Mouse (Mus musculus) MEL (cell line): ENCODE results near the gene Tshz2. TPM values are rescaled to one million over a fixed set of nuclear protein-coding genes. Genes with fewer than 3 reads are reported as not detected.

Source experiments
- DNase-seq: peaks from one replicate; pipeline ENCODE4 v3.0.0; 2011; ENCODE audit warnings: low read depth, low spot score
- H3K27ac ChIP-seq: 2 replicates; pipeline ENCODE4 v1.5.1; 2012; ENCODE audit warnings: low read depth, mild to moderate bottlenecking, control low read depth, low read length, moderate library complexity; ENCODE audit not compliant: control insufficient read depth
- H3K27me3 ChIP-seq, 2 experiments: fragments of 150-350 bp in 1 of 2; sonication (generic) in 1 of 2; 2 replicates each; pipeline ENCODE4 v1.6.1; 2012; ENCODE audit warnings: low read length in 2 of 2, mild to moderate bottlenecking in 2 of 2, improper control_type of control experiment in 1 of 2, moderate library complexity in 1 of 2; ENCODE audit not compliant: insufficient read depth in 2 of 2, control insufficient read depth in 1 of 2
- H3K36me3 ChIP-seq, 2 experiments: 2 replicates each; pipeline ENCODE4 v1.6.1; 2012 to 2014; ENCODE audit warnings: low read length in 2 of 2, improper control_type of control experiment in 1 of 2, inconsistent platforms in 1 of 2, mild to moderate bottlenecking in 1 of 2; ENCODE audit not compliant: insufficient read depth in 2 of 2, control insufficient read depth in 1 of 2
- H3K4me1 ChIP-seq, 2 experiments: fragments of 150-350 bp in 1 of 2; sonication (generic) in 1 of 2; 2 replicates each; pipeline ENCODE4 v1.6.1; 2012; ENCODE audit warnings: low read length in 2 of 2, improper control_type of control experiment in 1 of 2, mild to moderate bottlenecking in 1 of 2; ENCODE audit not compliant: insufficient read depth in 2 of 2, control insufficient read depth in 1 of 2
- H3K4me3 ChIP-seq, 2 experiments: fragments of 150-350 bp in 1 of 2; sonication (generic) in 1 of 2; 2 replicates each; pipeline ENCODE4 v1.5.1; 2012; ENCODE audit warnings: low read depth in 2 of 2, low read length in 2 of 2, mild to moderate bottlenecking in 2 of 2, moderate library complexity in 2 of 2, control low read depth in 1 of 2, improper control_type of control experiment in 1 of 2; ENCODE audit not compliant: control insufficient read depth in 1 of 2, insufficient read depth in 1 of 2
- H3K79me2 ChIP-seq: 2 replicates; pipeline ENCODE4 v1.6.1; 2012; ENCODE audit warnings: mild to moderate bottlenecking, low read length, moderate library complexity; ENCODE audit not compliant: control insufficient read depth, poor library complexity, insufficient read depth
- H3K9ac ChIP-seq: 2 replicates; pipeline ENCODE4 v1.6.1; 2012; ENCODE audit warnings: low read depth, mild to moderate bottlenecking, control low read depth, low read length, moderate library complexity; ENCODE audit not compliant: control insufficient read depth, poor library complexity, severe bottlenecking
- H3K9me3 ChIP-seq: fragments of 150-350 bp; sonication (generic); replicated peaks from 2 replicates; pipeline ENCODE4 v1.6.1; 2012; ENCODE audit warnings: mild to moderate bottlenecking, low read length, improper control_type of control experiment, moderate library complexity; ENCODE audit not compliant: insufficient read depth
- BHLHE40 ChIP-seq: IDR thresholded peaks from 2 replicates; pipeline ENCODE4 v1.6.1; 2012; ENCODE audit warnings: low read depth, mild to moderate bottlenecking, inconsistent platforms, low read length, improper control_type of control experiment, borderline replicate concordance
- CHD1 ChIP-seq: IDR thresholded peaks from 2 replicates; pipeline ENCODE4 v1.6.1; 2012; ENCODE audit warnings: low read depth, mild to moderate bottlenecking, inconsistent platforms, low read length, improper control_type of control experiment
- CHD2 ChIP-seq: IDR thresholded peaks from 2 replicates; pipeline ENCODE4 v1.6.1; 2011; ENCODE audit warnings: low read length, improper control_type of control experiment
- ELF1 ChIP-seq: IDR thresholded peaks from 2 replicates; pipeline ENCODE4 v1.6.1; 2014; ENCODE audit warnings: low read depth, mild to moderate bottlenecking, inconsistent platforms, low read length, improper control_type of control experiment, moderate library complexity
- ETS1 ChIP-seq: IDR thresholded peaks from 2 replicates; pipeline ENCODE4 v1.6.1; 2012; ENCODE audit warnings: low read depth, mild to moderate bottlenecking, inconsistent platforms, low read length, improper control_type of control experiment, moderate library complexity
- GATA1 ChIP-seq: IDR thresholded peaks from 2 replicates; pipeline ENCODE4 v1.6.1; 2011; ENCODE audit warnings: low read depth, low read length, improper control_type of control experiment
- MEF2A ChIP-seq: IDR thresholded peaks from 2 replicates; pipeline ENCODE4 v1.6.1; 2014; ENCODE audit warnings: low read depth, mild to moderate bottlenecking, inconsistent platforms, low read length, improper control_type of control experiment; ENCODE audit not compliant: poor library complexity, insufficient replicate concordance, severe bottlenecking; ENCODE audit errors: extremely low read depth
- MYC ChIP-seq: IDR thresholded peaks from 2 replicates; pipeline ENCODE4 v1.6.1; 2011; ENCODE audit warnings: low read depth, mild to moderate bottlenecking, low read length, improper control_type of control experiment, moderate library complexity
- NELFE ChIP-seq: IDR thresholded peaks from 2 replicates; pipeline ENCODE4 v1.6.1; 2011; ENCODE audit warnings: low read depth, low read length, improper control_type of control experiment
- POLR2A ChIP-seq, 2 experiments: IDR thresholded peaks; 2 replicates each; pipeline ENCODE4 v1.6.1; 2011 to 2012; ENCODE audit warnings: low read length in 2 of 2, mild to moderate bottlenecking in 2 of 2, control low read depth in 1 of 2, improper control_type of control experiment in 1 of 2, low read depth in 1 of 2, moderate library complexity in 1 of 2; ENCODE audit not compliant: control insufficient read depth in 1 of 2, insufficient read depth in 1 of 2, poor library complexity in 1 of 2
- RAD21 ChIP-seq: IDR thresholded peaks from 2 replicates; pipeline ENCODE4 v1.6.1; 2011; ENCODE audit warnings: mild to moderate bottlenecking, low read depth, low read length, improper control_type of control experiment
- SIN3A ChIP-seq: IDR thresholded peaks from 2 replicates; pipeline ENCODE4 v1.6.1; 2012; ENCODE audit warnings: low read length, improper control_type of control experiment, inconsistent platforms
- TAL1 ChIP-seq: IDR thresholded peaks from 2 replicates; pipeline ENCODE4 v1.6.1; 2012; ENCODE audit warnings: mild to moderate bottlenecking, inconsistent platforms, low read length, moderate library complexity, mixed read lengths
- TBP ChIP-seq: IDR thresholded peaks from 2 replicates; pipeline ENCODE4 v1.8.0; 2011; ENCODE audit warnings: low read depth, low read length, improper control_type of control experiment
- TCF12 ChIP-seq: IDR thresholded peaks from 2 replicates; pipeline ENCODE4 v1.6.1; 2014; ENCODE audit warnings: low read depth, mild to moderate bottlenecking, inconsistent platforms, low read length, improper control_type of control experiment, moderate library complexity
- USF1 ChIP-seq: IDR thresholded peaks from 2 replicates; pipeline ENCODE4 v1.6.1; 2014; ENCODE audit warnings: low read depth, mild to moderate bottlenecking, inconsistent platforms, low read length, improper control_type of control experiment, moderate library complexity
- ZMIZ1 ChIP-seq: IDR thresholded peaks from 2 replicates; pipeline ENCODE4 v1.6.1; 2012; ENCODE audit warnings: low read depth, mild to moderate bottlenecking, inconsistent platforms, low read length, improper control_type of control experiment, moderate library complexity
- polyA plus RNA-seq, 2 experiments: library from polyadenylated mRNA; stranded (reverse) in 1 of 2; unstranded in 1 of 2; fragments of >175 nt in 1 of 2; fragments of >200 nt in 1 of 2; gene quantifications; 2 replicates each; pipeline versions ENCODE4 v1.2.1 to v1.2.4; 2012; ENCODE audit warnings: low replicate concordance in 2 of 2, low read depth in 1 of 2; ENCODE audit not compliant: insufficient read length in 2 of 2, insufficient read depth in 1 of 2, missing spikeins in 1 of 2
- total RNA-seq: library from RNA; depleted of rRNA; stranded (reverse); fragments of 300-350 nt; gene quantifications from 2 replicates; pipeline ENCODE4 v1.2.3, GENCODE M21; 2012

Gene Tshz2
- total and polyA plus RNA-seq, 3 experiments: not detected

- H3K27me3 ChIP-seq: no peaks in the 10 kb centered on the region
- no peaks in the 10 kb centered on the region for H3K9me3 ChIP-seq
Measured at GRCm38 (mm10) chr2:169600163-169600562, 32.6 kb upstream of the Tshz2 start.

GRCm38 (mm10) chr2:169606901-169607678 is 25.7 kb upstream of the Tshz2 start:
- H3K36me3 ChIP-seq: no peaks in the 10 kb centered on the region
- no peak for DNase-seq

More at GRCm38 (mm10) chr2:169600163-169600562, 32.6 kb upstream of the Tshz2 start:
- TF ChIP-seq USF1 (no peak), MYC (no peak), TBP (no peak), RAD21 (no peak), NELFE (no peak), POLR2A (IDR thresholded peaks at IDR 0.05; ENCODE audit: control insufficient read depth in 1 of 2, insufficient read depth in 1 of 2, low read depth in 1 of 2, low read length in 2 of 2, poor library complexity in 1 of 2) (no peak), ELF1 (no peak)
- no peak overlapping the region for H3K4me3 ChIP-seq
- H3K27ac ChIP-seq: no peak overlapping the region
- H3K36me3 ChIP-seq: no peaks in the 10 kb centered on the region
- no peak for DNase-seq
- no peaks in the 10 kb centered on the region for H3K79me2 ChIP-seq
- H3K9ac ChIP-seq: no peak overlapping the region
- H3K4me1 ChIP-seq: no peaks in the 10 kb centered on the region

GRCm38 (mm10) chr2:169607787-169608186 is 25.0 kb upstream of the Tshz2 start:
- Histone ChIP-seq H3K4me1 (no peaks in the 10 kb centered on the region), H3K4me3 (no peak overlapping the region), H3K27me3 (no peaks in the 10 kb centered on the region), H3K27ac (no peak overlapping the region), H3K36me3 (no peaks in the 10 kb centered on the region), H3K79me2 (no peaks in the 10 kb centered on the region), H3K9ac (no peak overlapping the region), H3K9me3 (no peaks in the 10 kb centered on the region)
- no peak for DNase-seq
- TF ChIP-seq ZMIZ1 (no peak), TBP (no peak), USF1 (no peak), ELF1 (no peak), MEF2A (no peak), TAL1 (no peak), SIN3A (no peak), ETS1 (no peak), CHD2 (no peak), CHD1 (no peak), BHLHE40 (no peak), GATA1 (no peak)

More at GRCm38 (mm10) chr2:169606901-169607678, 25.7 kb upstream of the Tshz2 start:
- Histone ChIP-seq H3K9ac (no peak overlapping the region), H3K9me3 (no peaks in the 10 kb centered on the region), H3K27me3 (no peaks in the 10 kb centered on the region), H3K27ac (no peak overlapping the region), H3K79me2 (no peaks in the 10 kb centered on the region), H3K4me1 (no peaks in the 10 kb centered on the region), H3K4me3 (no peak overlapping the region)
- no peak for TF ChIP-seq SIN3A
- no peak for TF ChIP-seq BHLHE40
- no peak for TF ChIP-seq NELFE
- TF ChIP-seq TCF12: no peak
